Mouse (Mus musculus) monocyte, adult 5-6 weeks (primary cell): ENCODE data around the gene Ttc5. TPM values are rescaled to one million over a fixed set of nuclear protein-coding genes. Genes with fewer than 3 reads are reported as not detected.
"Not testable (repeated sequence)": the region's sequence is repeated elsewhere in the genome, so short reads cannot be mapped to it uniquely, and the experiment has no call there.

Experiments
- ATAC-seq: fragments of 153-309, 156-312 bp; replicated peaks from 2 replicates; pipeline ENCODE4 v1.8.0; 2017; ENCODE audit warnings: mild to moderate bottlenecking; ENCODE audit not compliant: low TSS enrichment, insufficient number of reproducible peaks, severe bottlenecking, poor library complexity, low FRiP score
- total RNA-seq: library from RNA; stranded (forward); fragments of 200-1000, 200-491, 200-594 nt; gene quantifications from 3 replicates; pipeline ENCODE4 v1.2.3, GENCODE M21; 2017

Gene Ttc5
- total RNA-seq, 1 experiment from 2014 or later = 65.8 TPM

- ATAC-seq = no peak
Measured at GRCm38 (mm10) chr14:50784391-50785250, 698 bp downstream of the Ttc5 start.

GRCm38 (mm10) chr14:50782166-50782565 lies 3.2 kb downstream of the Ttc5 start:
- no peak for ATAC-seq

- ATAC-seq = no peak
Measured at GRCm38 (mm10) chr14:50771342-50771741, 14.0 kb downstream of the Ttc5 start.

GRCm38 (mm10) chr14:50765736-50766135 lies 19.6 kb downstream of the Ttc5 start:
- ATAC-seq = no peak

- no peak for ATAC-seq
Measured at GRCm38 (mm10) chr14:50758416-50759085, 26.8 kb downstream of the Ttc5 start.

GRCm38 (mm10) chr14:50744994-50745393 lies 40.3 kb downstream of the Ttc5 start, which contains the start of gene Olfr749:
Gene Olfr749 (minus strand): TSS chr14:50745094.
- no peak for ATAC-seq

GRCm38 (mm10) chr14:50741584-50741983 lies 43.7 kb downstream of the Ttc5 start:
- no peak for ATAC-seq

GRCm38 (mm10) chr14:50740334-50740733 lies 45.0 kb downstream of the Ttc5 start:
- no peak for ATAC-seq

GRCm38 (mm10) chr14:50722371-50722770 lies 62.9 kb downstream of the Ttc5 start:
- not testable (repeated sequence) for ATAC-seq

- not testable (repeated sequence) for ATAC-seq
Measured at GRCm38 (mm10) chr14:50719875-50720274, 65.4 kb downstream of the Ttc5 start.

Other genes with a start within 250 kb of the Ttc5 start
- gene Olfr744, start 170.6 kb downstream of the Ttc5 start, total RNA-seq = not detected in 3 replicates
- gene Olfr745, start 146.1 kb downstream of the Ttc5 start, total RNA-seq = not detected in 3 replicates
- gene Olfr746, start 138.4 kb downstream of the Ttc5 start, total RNA-seq = not detected in 3 replicates
- not detected in 3 replicates for gene Olfr747, start 92.3 kb downstream of the Ttc5 start, total RNA-seq
- not detected in 3 replicates for gene Olfr748, start 78.1 kb downstream of the Ttc5 start, total RNA-seq
- not detected in 3 replicates for gene Olfr749, start 40.4 kb downstream of the Ttc5 start, total RNA-seq
- not detected in 3 replicates for gene Ccnb1ip1, start 22.2 kb upstream of the Ttc5 start, total RNA-seq
- gene Parp2, start 22.3 kb upstream of the Ttc5 start, total RNA-seq = 85.4 to 96.9 TPM (median 86.6 TPM) in 3 replicates
- 60.9 to 144 TPM (median 125 TPM) in 3 replicates for gene Tep1, start 85.0 kb upstream of the Ttc5 start, total RNA-seq
- gene Klhl33, start 112.0 kb upstream of the Ttc5 start, total RNA-seq = not detected in 3 replicates
- 51.7 to 66.4 TPM (median 58.2 TPM) in 3 replicates for gene Osgep, start 139.4 kb upstream of the Ttc5 start, total RNA-seq
- 8.5 to 22.9 TPM (median 11.7 TPM) in 3 replicates for gene Apex1, start 139.4 kb upstream of the Ttc5 start, total RNA-seq
- gene Pip4p1, start 145.3 kb upstream of the Ttc5 start, total RNA-seq = 34.7 to 50.0 TPM (median 44.9 TPM) in 3 replicates
- 61.9 to 69.4 TPM (median 68.2 TPM) in 3 replicates for gene Pnp, start 145.6 kb upstream of the Ttc5 start, total RNA-seq
- 8.7 to 29.0 TPM (median 10.8 TPM) in 3 replicates for gene Gm49342, start 159.0 kb upstream of the Ttc5 start, total RNA-seq
- gene Pnp2, start 170.5 kb upstream of the Ttc5 start, total RNA-seq = 1.9 to 3.0 TPM (median 1.9 TPM) in 3 replicates
- gene Rnase10, start 222.2 kb upstream of the Ttc5 start, total RNA-seq = not detected in 3 replicates